Mouse (Mus musculus) ES-E14 (cell line): ENCODE measurements at regions not wholly inside any gene's neighbourhood (a gene's known extent, or its start where the extent isn't known, plus 50 kb on each side); places are given as distances from the start of the nearest gene placed in this dataset.

ENCODE experiments used
- CHD2 ChIP-seq: IDR thresholded peaks from 2 replicates; pipeline ENCODE4 v1.6.1; 2014; ENCODE audit warnings: mild to moderate bottlenecking, low read depth, low read length, inconsistent platforms
- HCFC1 ChIP-seq: IDR thresholded peaks from 2 replicates; pipeline ENCODE4 v1.6.1; 2012; ENCODE audit warnings: low read length, inconsistent platforms, borderline replicate concordance; ENCODE audit not compliant: insufficient read depth
- MAFK ChIP-seq: IDR thresholded peaks from 2 replicates; pipeline ENCODE4 v1.6.1; 2014; ENCODE audit warnings: mild to moderate bottlenecking, low read depth, low read length, inconsistent platforms; ENCODE audit not compliant: insufficient read depth
- ZC3H11A ChIP-seq: IDR thresholded peaks from 2 replicates; pipeline ENCODE4 v1.6.1; 2012; ENCODE audit warnings: low read depth, mild to moderate bottlenecking, inconsistent platforms, low read length, borderline replicate concordance
- ZNF384 ChIP-seq: IDR thresholded peaks from 2 replicates; pipeline ENCODE4 v1.6.1; 2012; ENCODE audit warnings: low read depth, low read length, inconsistent platforms

- TF ChIP-seq MAFK (no peak), ZNF384 (no peak), HCFC1 (no peak), CHD2 (no peak), ZC3H11A (no peak)
Measured at GRCm38 (mm10) chr8:78114512-78114911, 98.6 kb upstream of the Ttc29 start.
